Mouse (Mus musculus) layer of hippocampus, postnatal 36 days (tissue): Measurements from ENCODE around the gene Klhl11. TPM values are rescaled to one million over a fixed set of nuclear protein-coding genes. Genes with fewer than 3 reads are reported as not detected.

Experiments used
- DNase-seq, 2 experiments: peaks; one replicate each; pipeline ENCODE4 v3.0.0; 2022
- total RNA-seq, 2 experiments: library from RNA; stranded (reverse); gene quantifications; 2 replicates each; pipeline ENCODE4 v1.2.3; 2021

Gene Klhl11
- total RNA-seq, 2 experiments from 2014 or later = 126 to 127 TPM

GRCm38 (mm10) chr11:100465833-100466232, 6.7 kb downstream of the Klhl11 start:
- DNase-seq = no peak

GRCm38 (mm10) chr11:100465229-100465792, 7.2 kb downstream of the Klhl11 start:
- no peak for DNase-seq

GRCm38 (mm10) chr11:100462699-100463098, 9.8 kb downstream of the Klhl11 start:
- DNase-seq = peak; percentile 65

- DNase-seq = no peak
These were observed 14.8 kb downstream of the Klhl11 start for GRCm38 (mm10) chr11:100457711-100458110.

GRCm38 (mm10) chr11:100457247-100457646, 15.3 kb downstream of the Klhl11 start:
- no peak for DNase-seq

GRCm38 (mm10) chr11:100442625-100443024, 29.9 kb downstream of the Klhl11 start:
- no peak for DNase-seq

GRCm38 (mm10) chr11:100441797-100442196, 30.7 kb downstream of the Klhl11 start, which contains the start of the genes Nt5c3b and Klhl10:
Gene Nt5c3b, minus strand, starts transcription at chr11:100441808.
Gene Klhl10, plus strand, starts transcription at chr11:100441917.
- no peak for DNase-seq

GRCm38 (mm10) chr11:100440691-100441522, 31.6 kb downstream of the Klhl11 start:
- peak; percentile 82 to 84 for DNase-seq

GRCm38 (mm10) chr11:100437901-100438300, 34.6 kb downstream of the Klhl11 start:
- DNase-seq = no peak

GRCm38 (mm10) chr11:100435678-100436246, 36.8 kb downstream of the Klhl11 start:
- DNase-seq = no peak

- DNase-seq = no peak
These were observed 40.5 kb downstream of the Klhl11 start for GRCm38 (mm10) chr11:100432002-100432401.

- DNase-seq = no peak
These were observed 42.5 kb downstream of the Klhl11 start for GRCm38 (mm10) chr11:100430052-100430451.

GRCm38 (mm10) chr11:100428612-100429199, 43.8 kb downstream of the Klhl11 start:
- DNase-seq = no peak

- no peak for DNase-seq
These were observed 45.7 kb downstream of the Klhl11 start for GRCm38 (mm10) chr11:100426820-100427219.

GRCm38 (mm10) chr11:100425851-100426250, 46.7 kb downstream of the Klhl11 start:
- peak; percentile 55 for DNase-seq

- no peak for DNase-seq
These were observed 48.7 kb downstream of the Klhl11 start for GRCm38 (mm10) chr11:100423836-100424235.

- no peak for DNase-seq
These were observed 51.0 kb downstream of the Klhl11 start for GRCm38 (mm10) chr11:100421537-100421936.

GRCm38 (mm10) chr11:100414914-100415822, 57.4 kb downstream of the Klhl11 start, which contains the start of gene Fkbp10:
Gene Fkbp10, plus strand, starts transcription at chr11:100415697.
- no peak for DNase-seq

GRCm38 (mm10) chr11:100414021-100414913, 58.3 kb downstream of the Klhl11 start, which contains the start of gene P3h4:
Gene P3h4, minus strand, starts transcription at chr11:100414836.
- peak; percentile 72 to 76 for DNase-seq

GRCm38 (mm10) chr11:100413541-100413940, 59.0 kb downstream of the Klhl11 start:
- DNase-seq = no peak
